Comparison of ENCODE assay signal across 7 mouse cellular contexts in genomic region chr11:97187764-97188642, GRCm38 (mm10). TPM values are rescaled to one million over a fixed set of nuclear protein-coding genes. Genes with fewer than 3 reads are reported as not detected.
DNase-seq lines count a peak whose midpoint lies in the region; ATAC-seq and TF ChIP-seq lines count a peak whose summit lies in the region.

Gene Kpnb1, minus strand, starts transcription at chr11:97187881.

- peak within 1 kb of the TSS; percentile 91 for H3K4me3 ChIP-seq in embryonic facial prominence, embryonic 10.5 days
- peak within 1 kb of the TSS; percentile 92 for H3K4me3 ChIP-seq in intestine, postnatal 0 days (ENCODE audit: low read depth, low read length)
- peak within 1 kb of the TSS; percentile 84 for H3K4me3 ChIP-seq in midbrain, embryonic 12.5 days
- peak within 1 kb of the TSS; percentile 87 for H3K4me3 ChIP-seq in small intestine, adult 2 months (ENCODE audit: low read depth, low read length)

- peaks cover 35% of the 10 kb centered on the region for H3K4me1 ChIP-seq in embryonic facial prominence, embryonic 10.5 days
- H3K4me1 ChIP-seq in intestine, postnatal 0 days (replicated peaks; ENCODE audit: control insufficient read depth, insufficient read depth, low read length): no peaks in the 10 kb centered on the region; the same call in 1 of the 2 replicates
- H3K4me1 ChIP-seq in midbrain, embryonic 12.5 days: peaks cover 41% of the 10 kb centered on the region
- H3K4me1 ChIP-seq in small intestine, adult 2 months (ENCODE audit: control insufficient read depth, insufficient read depth, insufficient read length, low read length): no peaks in the 10 kb centered on the region; the same call in 1 of the 2 replicates

- peak within 1 kb of the TSS; percentile 99 for H3K27ac ChIP-seq in embryonic facial prominence, embryonic 10.5 days (replicated peaks)
- peak within 1 kb of the TSS; percentile 93 for H3K27ac ChIP-seq in intestine, postnatal 0 days (ENCODE audit: low read depth, low read length)
- H3K27ac ChIP-seq in midbrain, embryonic 12.5 days (replicated peaks): peak within 1 kb of the TSS; percentile 98
- H3K27ac ChIP-seq in small intestine, adult 2 months (ENCODE audit: insufficient read depth, low read depth, low read length): peak within 1 kb of the TSS; percentile 91

- ATAC-seq in intestine, postnatal 0 days: peak; percentile 95
- ATAC-seq in midbrain, embryonic 12.5 days (ENCODE audit: low FRiP score, low read depth): peak; percentile 98

- TF ChIP-seq POLR2A in small intestine, adult 2 months (IDR thresholded peaks at IDR 0.05; ENCODE audit: low read depth, low read length): peak; percentile 51

- H3K9ac ChIP-seq in intestine, postnatal 0 days (ENCODE audit: low read depth, low read length): peak within 1 kb of the TSS; percentile 76
- peak within 1 kb of the TSS; percentile 91 for H3K9ac ChIP-seq in midbrain, embryonic 12.5 days (replicated peaks)

- peak; percentile 99 for DNase-seq in adrenal gland, postnatal 10 days
- DNase-seq in embryonic facial prominence, embryonic 10.5 days (ENCODE audit: low spot score): peak; percentile 100
- DNase-seq in gonadal fat pad, adult 2 months (ENCODE audit: low read depth): peak; percentile 72
- DNase-seq in left cerebral cortex, postnatal 4 days: peak; percentile 100

- WGBS in embryonic facial prominence, embryonic 10.5 days: under 1% methylated on average over 100 of the region's 101 CpGs
- under 1% methylated on average over 89 of the region's 101 CpGs for WGBS in intestine, postnatal 0 days
- under 1% methylated on average over 85 of the region's 101 CpGs for WGBS in midbrain, embryonic 12.5 days
- under 1% methylated on average over 90 of the region's 101 CpGs for WGBS in small intestine, adult 2 months

- peaks cover 51% of the 10 kb centered on the region for H3K36me3 ChIP-seq in embryonic facial prominence, embryonic 10.5 days (replicated peaks)
- H3K36me3 ChIP-seq in intestine, postnatal 0 days (ENCODE audit: control insufficient read depth, insufficient read depth): peaks cover 19% of the 10 kb centered on the region
- peaks cover 30% of the 10 kb centered on the region for H3K36me3 ChIP-seq in midbrain, embryonic 12.5 days
- peaks cover 16% of the 10 kb centered on the region for H3K36me3 ChIP-seq in small intestine, adult 2 months (ENCODE audit: control insufficient read depth, insufficient read depth, low read length)

- no peaks in the 10 kb centered on the region for H3K27me3 ChIP-seq in embryonic facial prominence, embryonic 10.5 days (replicated peaks; ENCODE audit: low read depth, poor library complexity, severe bottlenecking)
- no peaks in the 10 kb centered on the region for H3K27me3 ChIP-seq in intestine, postnatal 0 days (replicated peaks; ENCODE audit: control insufficient read depth, insufficient read depth, low read length)
- H3K27me3 ChIP-seq in midbrain, embryonic 12.5 days: no peaks in the 10 kb centered on the region
- H3K27me3 ChIP-seq in small intestine, adult 2 months (ENCODE audit: control insufficient read depth, insufficient read depth, low read length): no peaks in the 10 kb centered on the region

- no peaks in the 10 kb centered on the region for H3K9me3 ChIP-seq in embryonic facial prominence, embryonic 10.5 days
- H3K9me3 ChIP-seq in intestine, postnatal 0 days (ENCODE audit: control insufficient read depth): no peaks in the 10 kb centered on the region
- no peaks in the 10 kb centered on the region for H3K9me3 ChIP-seq in midbrain, embryonic 12.5 days

- TF ChIP-seq CTCF in intestine, postnatal 0 days (IDR thresholded peaks at IDR 0.05; ENCODE audit: low read depth): 0 out of 2 replicates have a peak, but pooled peaks have one; percentile 11
- TF ChIP-seq CTCF in small intestine, adult 2 months (IDR thresholded peaks at IDR 0.05; ENCODE audit: extremely low read depth, insufficient read length, insufficient replicate concordance, low read depth, low read length): no peak

- intact Hi-C loops in left cerebral cortex, postnatal 4 days (cut with DNase I): no loop called here

- peak within 1 kb of the TSS; percentile 85 for H3K4me2 ChIP-seq in intestine, postnatal 0 days (replicated peaks; ENCODE audit: low read depth)
- H3K4me2 ChIP-seq in midbrain, embryonic 12.5 days (replicated peaks): peak within 1 kb of the TSS; percentile 84

RNA-seq across cellular contexts. Expression of gene Kpnb1, which starts in this region (rescaled TPM):
- total RNA-seq in adrenal gland, postnatal 10 days (2021): 100 to 1,000 TPM; 109 to 115 TPM
- 85.5 and 85.9 TPM in 2 replicates for polyA plus RNA-seq in embryonic facial prominence, embryonic 10.5 days (2016; fragmentation: Nextera tagmentation; extraction: Ambion mirVana)
- polyA plus RNA-seq in gonadal fat pad, adult 2 months (2012; rRNA removed): 40.4 and 42.5 TPM in 2 replicates
- polyA plus RNA-seq in intestine, postnatal 0 days (2015; fragmentation: Nextera tagmentation; extraction: Ambion mirVana): 17.5 and 18.1 TPM in 2 replicates
- 100 to 1,000 TPM; 151 to 157 TPM for total RNA-seq in left cerebral cortex, postnatal 4 days (2021)
- polyA plus RNA-seq in midbrain, embryonic 12.5 days (2016; fragmentation: Nextera tagmentation; extraction: Ambion mirVana): 68.2 and 68.6 TPM in 2 replicates
- polyA plus RNA-seq in small intestine, adult 2 months (2012; rRNA removed): 7.5 and 13.5 TPM in 2 replicates

Comparison
In these comparisons a context has a peak if more than half of its experiments do, and no peak if none do; other contexts are left out.
1. Peak in every context shown above with its lines: DNase-seq, ATAC-seq, H3K4me3 ChIP-seq and H3K27ac ChIP-seq.